Mouse (Mus musculus) MEL (cell line): ENCODE data around the gene Smarcb1. TPM values are rescaled to one million over a fixed set of nuclear protein-coding genes. Genes with fewer than 3 reads are reported as not detected.

ENCODE experiments used
- DNase-seq: peaks from one replicate; pipeline ENCODE4 v3.0.0; 2011; ENCODE audit warnings: low read depth, low spot score
- H3K27ac ChIP-seq: 2 replicates; pipeline ENCODE4 v1.5.1; 2012; ENCODE audit warnings: low read depth, mild to moderate bottlenecking, control low read depth, low read length, moderate library complexity; ENCODE audit not compliant: control insufficient read depth
- H3K27me3 ChIP-seq, 2 experiments: fragments of 150-350 bp in 1 of 2; sonication (generic) in 1 of 2; 2 replicates each; pipeline ENCODE4 v1.6.1; 2012; ENCODE audit warnings: low read length in 2 of 2, mild to moderate bottlenecking in 2 of 2, improper control_type of control experiment in 1 of 2, moderate library complexity in 1 of 2; ENCODE audit not compliant: insufficient read depth in 2 of 2, control insufficient read depth in 1 of 2
- H3K36me3 ChIP-seq, 2 experiments: 2 replicates each; pipeline ENCODE4 v1.6.1; 2012 to 2014; ENCODE audit warnings: low read length in 2 of 2, improper control_type of control experiment in 1 of 2, inconsistent platforms in 1 of 2, mild to moderate bottlenecking in 1 of 2; ENCODE audit not compliant: insufficient read depth in 2 of 2, control insufficient read depth in 1 of 2
- H3K4me1 ChIP-seq, 2 experiments: fragments of 150-350 bp in 1 of 2; sonication (generic) in 1 of 2; 2 replicates each; pipeline ENCODE4 v1.6.1; 2012; ENCODE audit warnings: low read length in 2 of 2, improper control_type of control experiment in 1 of 2, mild to moderate bottlenecking in 1 of 2; ENCODE audit not compliant: insufficient read depth in 2 of 2, control insufficient read depth in 1 of 2
- H3K4me3 ChIP-seq, 2 experiments: fragments of 150-350 bp in 1 of 2; sonication (generic) in 1 of 2; 2 replicates each; pipeline ENCODE4 v1.5.1; 2012; ENCODE audit warnings: low read depth in 2 of 2, low read length in 2 of 2, mild to moderate bottlenecking in 2 of 2, moderate library complexity in 2 of 2, control low read depth in 1 of 2, improper control_type of control experiment in 1 of 2; ENCODE audit not compliant: control insufficient read depth in 1 of 2, insufficient read depth in 1 of 2
- H3K79me2 ChIP-seq: 2 replicates; pipeline ENCODE4 v1.6.1; 2012; ENCODE audit warnings: mild to moderate bottlenecking, low read length, moderate library complexity; ENCODE audit not compliant: control insufficient read depth, poor library complexity, insufficient read depth
- H3K9ac ChIP-seq: 2 replicates; pipeline ENCODE4 v1.6.1; 2012; ENCODE audit warnings: low read depth, mild to moderate bottlenecking, control low read depth, low read length, moderate library complexity; ENCODE audit not compliant: control insufficient read depth, poor library complexity, severe bottlenecking
- H3K9me3 ChIP-seq: fragments of 150-350 bp; sonication (generic); replicated peaks from 2 replicates; pipeline ENCODE4 v1.6.1; 2012; ENCODE audit warnings: mild to moderate bottlenecking, low read length, improper control_type of control experiment, moderate library complexity; ENCODE audit not compliant: insufficient read depth
- BHLHE40 ChIP-seq: IDR thresholded peaks from 2 replicates; pipeline ENCODE4 v1.6.1; 2012; ENCODE audit warnings: low read depth, mild to moderate bottlenecking, inconsistent platforms, low read length, improper control_type of control experiment, borderline replicate concordance
- CHD1 ChIP-seq: IDR thresholded peaks from 2 replicates; pipeline ENCODE4 v1.6.1; 2012; ENCODE audit warnings: low read depth, mild to moderate bottlenecking, inconsistent platforms, low read length, improper control_type of control experiment
- CHD2 ChIP-seq: IDR thresholded peaks from 2 replicates; pipeline ENCODE4 v1.6.1; 2011; ENCODE audit warnings: low read length, improper control_type of control experiment
- CTCF ChIP-seq, 3 experiments: IDR thresholded peaks in 2 of 3; conservative IDR thresholded peaks in 1 of 3; 2 replicates each; pipeline ENCODE4 v1.5.1; 2011 to 2012; ENCODE audit warnings: low read length in 3 of 3, low read depth in 2 of 3, mild to moderate bottlenecking in 2 of 3, improper control_type of control experiment in 1 of 3, inconsistent platforms in 1 of 3, mixed read lengths in 1 of 3, moderate library complexity in 1 of 3; ENCODE audit not compliant: control insufficient read depth in 1 of 3, insufficient read depth in 1 of 3, poor library complexity in 1 of 3, severe bottlenecking in 1 of 3
- E2F4 ChIP-seq: IDR thresholded peaks from 2 replicates; pipeline ENCODE4 v1.6.1; 2011; ENCODE audit warnings: low read depth, low read length, improper control_type of control experiment, borderline replicate concordance
- ELF1 ChIP-seq: IDR thresholded peaks from 2 replicates; pipeline ENCODE4 v1.6.1; 2014; ENCODE audit warnings: low read depth, mild to moderate bottlenecking, inconsistent platforms, low read length, improper control_type of control experiment, moderate library complexity
- EP300 ChIP-seq, 2 experiments: IDR thresholded peaks; 2 replicates each; pipeline ENCODE4 v1.6.1; 2011; ENCODE audit warnings: improper control_type of control experiment in 2 of 2, low read length in 2 of 2, low read depth in 1 of 2, mild to moderate bottlenecking in 1 of 2
- ETS1 ChIP-seq: IDR thresholded peaks from 2 replicates; pipeline ENCODE4 v1.6.1; 2012; ENCODE audit warnings: low read depth, mild to moderate bottlenecking, inconsistent platforms, low read length, improper control_type of control experiment, moderate library complexity
- GABPA ChIP-seq: IDR thresholded peaks from 2 replicates; pipeline ENCODE4 v1.6.1; 2012; ENCODE audit warnings: low read depth, mild to moderate bottlenecking, inconsistent platforms, low read length, improper control_type of control experiment, moderate library complexity
- HCFC1 ChIP-seq: IDR thresholded peaks from 2 replicates; pipeline ENCODE4 v1.6.1; 2012; ENCODE audit warnings: low read depth, mild to moderate bottlenecking, inconsistent platforms, low read length, improper control_type of control experiment, moderate library complexity
- JUND ChIP-seq: IDR thresholded peaks from 2 replicates; pipeline ENCODE4 v1.6.1; 2011; ENCODE audit warnings: low read depth, mild to moderate bottlenecking, improper control_type of control experiment, low read length
- KAT2A ChIP-seq: conservative IDR thresholded peaks from 2 replicates; pipeline ENCODE4 v1.6.1; 2012; ENCODE audit warnings: low read depth, low read length, improper control_type of control experiment, inconsistent platforms
- MAZ ChIP-seq: IDR thresholded peaks from 2 replicates; pipeline ENCODE4 v1.6.1; 2012; ENCODE audit warnings: low read depth, mild to moderate bottlenecking, inconsistent platforms, low read length, improper control_type of control experiment
- MEF2A ChIP-seq: IDR thresholded peaks from 2 replicates; pipeline ENCODE4 v1.6.1; 2014; ENCODE audit warnings: low read depth, mild to moderate bottlenecking, inconsistent platforms, low read length, improper control_type of control experiment; ENCODE audit not compliant: poor library complexity, insufficient replicate concordance, severe bottlenecking; ENCODE audit errors: extremely low read depth
- MYC ChIP-seq: IDR thresholded peaks from 2 replicates; pipeline ENCODE4 v1.6.1; 2011; ENCODE audit warnings: low read depth, mild to moderate bottlenecking, low read length, improper control_type of control experiment, moderate library complexity
- NELFE ChIP-seq: IDR thresholded peaks from 2 replicates; pipeline ENCODE4 v1.6.1; 2011; ENCODE audit warnings: low read depth, low read length, improper control_type of control experiment
- POLR2A ChIP-seq, 2 experiments: IDR thresholded peaks; 2 replicates each; pipeline ENCODE4 v1.6.1; 2011 to 2012; ENCODE audit warnings: low read length in 2 of 2, mild to moderate bottlenecking in 2 of 2, control low read depth in 1 of 2, improper control_type of control experiment in 1 of 2, low read depth in 1 of 2, moderate library complexity in 1 of 2; ENCODE audit not compliant: control insufficient read depth in 1 of 2, insufficient read depth in 1 of 2, poor library complexity in 1 of 2
- POLR2AphosphoS2 ChIP-seq: IDR thresholded peaks from 2 replicates; pipeline ENCODE4 v1.6.1; 2011; ENCODE audit warnings: low read length, improper control_type of control experiment
- POLR2AphosphoS5 ChIP-seq: IDR thresholded peaks from 2 replicates; pipeline ENCODE4 v1.6.1; 2012; ENCODE audit warnings: low read depth, borderline replicate concordance, mild to moderate bottlenecking, inconsistent platforms, low read length, moderate library complexity, mixed read lengths
- RAD21 ChIP-seq: IDR thresholded peaks from 2 replicates; pipeline ENCODE4 v1.6.1; 2011; ENCODE audit warnings: mild to moderate bottlenecking, low read depth, low read length, improper control_type of control experiment
- RCOR1 ChIP-seq: IDR thresholded peaks from 2 replicates; pipeline ENCODE4 v1.6.1; 2012; ENCODE audit warnings: low read depth, mild to moderate bottlenecking, inconsistent platforms, low read length, improper control_type of control experiment
- SIN3A ChIP-seq: IDR thresholded peaks from 2 replicates; pipeline ENCODE4 v1.6.1; 2012; ENCODE audit warnings: low read length, improper control_type of control experiment, inconsistent platforms
- SMC3 ChIP-seq: IDR thresholded peaks from 2 replicates; pipeline ENCODE4 v1.6.1; 2011; ENCODE audit warnings: low read depth, low read length, improper control_type of control experiment
- TAL1 ChIP-seq: IDR thresholded peaks from 2 replicates; pipeline ENCODE4 v1.6.1; 2012; ENCODE audit warnings: mild to moderate bottlenecking, inconsistent platforms, low read length, moderate library complexity, mixed read lengths
- TBP ChIP-seq: IDR thresholded peaks from 2 replicates; pipeline ENCODE4 v1.8.0; 2011; ENCODE audit warnings: low read depth, low read length, improper control_type of control experiment
- UBTF ChIP-seq: IDR thresholded peaks from 2 replicates; pipeline ENCODE4 v1.6.1; 2012; ENCODE audit warnings: low read depth, mild to moderate bottlenecking, inconsistent platforms, low read length, improper control_type of control experiment, moderate library complexity, borderline replicate concordance; ENCODE audit not compliant: insufficient read depth
- ZC3H11A ChIP-seq: IDR thresholded peaks from 2 replicates; pipeline ENCODE4 v1.6.1; 2012; ENCODE audit warnings: low read depth, mild to moderate bottlenecking, inconsistent platforms, low read length, improper control_type of control experiment
- ZKSCAN1 ChIP-seq: IDR thresholded peaks from 2 replicates; pipeline ENCODE4 v1.6.1; 2012; ENCODE audit warnings: low read depth, mild to moderate bottlenecking, inconsistent platforms, low read length, improper control_type of control experiment, moderate library complexity
- ZMIZ1 ChIP-seq: IDR thresholded peaks from 2 replicates; pipeline ENCODE4 v1.6.1; 2012; ENCODE audit warnings: low read depth, mild to moderate bottlenecking, inconsistent platforms, low read length, improper control_type of control experiment, moderate library complexity
- ZNF384 ChIP-seq: IDR thresholded peaks from 2 replicates; pipeline ENCODE4 v1.6.1; 2012; ENCODE audit warnings: low read depth, mild to moderate bottlenecking, inconsistent platforms, low read length, improper control_type of control experiment
- polyA plus RNA-seq, 2 experiments: library from polyadenylated mRNA; stranded (reverse) in 1 of 2; unstranded in 1 of 2; fragments of >175 nt in 1 of 2; fragments of >200 nt in 1 of 2; gene quantifications; 2 replicates each; pipeline versions ENCODE4 v1.2.1 to v1.2.4; 2012; ENCODE audit warnings: low replicate concordance in 2 of 2, low read depth in 1 of 2; ENCODE audit not compliant: insufficient read length in 2 of 2, insufficient read depth in 1 of 2, missing spikeins in 1 of 2
- total RNA-seq: library from RNA; depleted of rRNA; stranded (reverse); fragments of 300-350 nt; gene quantifications from 2 replicates; pipeline ENCODE4 v1.2.3, GENCODE M21; 2012

Smarcb1 gene
- total and polyA plus RNA-seq, 3 experiments, result 91.8 to 2,689 (median 117) TPM

GRCm38 (mm10) chr10:75854096-75854495, 67.3 kb downstream of the Smarcb1 start:
- Histone ChIP-seq H3K36me3 (peaks cover 0 to 9% of the 10 kb centered on the region in 2 experiments; a peak in 2 of 4 replicates), H3K27me3 (no peaks in the 10 kb centered on the region), H3K4me3 (no peak overlapping the region), H3K9me3 (no peaks in the 10 kb centered on the region), H3K4me1 (peaks cover 0 to 9% of the 10 kb centered on the region in 2 experiments; a peak in 1 of 4 replicates), H3K9ac (no peak overlapping the region), H3K27ac (no peak overlapping the region), H3K79me2 (peaks cover 8% of the 10 kb centered on the region)
- TF ChIP-seq TBP, result no peak
- no peak for TF ChIP-seq ZC3H11A
- TF ChIP-seq E2F4, result no peak
- no peak for TF ChIP-seq EP300 (IDR thresholded peaks at IDR 0.05; ENCODE audit: low read depth in 1 of 2, low read length in 2 of 2)
- TF ChIP-seq MAZ, result no peak
- no peak for TF ChIP-seq RAD21
- TF ChIP-seq JUND, result no peak
- no peak for TF ChIP-seq POLR2AphosphoS5
- no peak for TF ChIP-seq BHLHE40
- no peak for TF ChIP-seq KAT2A
- no peak for TF ChIP-seq UBTF
- no peak for TF ChIP-seq ZMIZ1
- no peak for TF ChIP-seq RCOR1
- DNase-seq, result peak; percentile 59

- Histone ChIP-seq H3K9me3 (no peaks in the 10 kb centered on the region), H3K27me3 (no peaks in the 10 kb centered on the region), H3K27ac (no peak overlapping the region), H3K4me1 (peaks cover 0 to 4% of the 10 kb centered on the region in 2 experiments; a peak in 1 of 4 replicates), H3K4me3 (no peak overlapping the region), H3K9ac (no peak overlapping the region), H3K36me3 (peaks cover 0 to 5% of the 10 kb centered on the region in 2 experiments; a peak in 2 of 4 replicates), H3K79me2 (peaks cover 2% of the 10 kb centered on the region; the same call in 1 of the 2 replicates)
- DNase-seq, result peak; percentile 90
- TF ChIP-seq POLR2A (IDR thresholded peaks at IDR 0.05; ENCODE audit: control insufficient read depth in 1 of 2, insufficient read depth in 1 of 2, low read depth in 1 of 2, low read length in 2 of 2, poor library complexity in 1 of 2) (no peak), CTCF (IDR thresholded peaks at IDR 0.05 in 2 of 3, conservative IDR thresholded peaks at IDR 0.05 in 1 of 3; ENCODE audit: control insufficient read depth in 1 of 3, insufficient read depth in 1 of 3, low read depth in 2 of 3, low read length in 3 of 3, poor library complexity in 1 of 3, severe bottlenecking in 1 of 3) (peak; percentile 71 to 84 (median 72)), TAL1 (no peak), MAZ (no peak), CHD1 (no peak), ZKSCAN1 (peak; percentile 66; the same call in 1 of the 2 replicates), GABPA (no peak), ETS1 (no peak; the same call in 1 of the 2 replicates), ZC3H11A (peak; percentile 87), EP300 (IDR thresholded peaks at IDR 0.05; ENCODE audit: low read depth in 1 of 2, low read length in 2 of 2) (no peak), TBP (no peak), ZMIZ1 (no peak), RAD21 (peak; percentile 90), BHLHE40 (no peak), JUND (no peak), SIN3A (peak; percentile 57; the same call in 1 of the 2 replicates), ELF1 (no peak), SMC3 (peak; percentile 85), MYC (no peak), HCFC1 (no peak), POLR2AphosphoS5 (no peak), RCOR1 (0 out of 2 replicates have a peak, but pooled peaks have one; percentile 50), MEF2A (no peak), CHD2 (no peak), E2F4 (no peak), NELFE (no peak), UBTF (no peak), ZNF384 (peak; percentile 98), POLR2AphosphoS2 (no peak)
Observed at GRCm38 (mm10) chr10:75853452-75853851, 68.0 kb downstream of the Smarcb1 start.
